In the genomic region with DNA sequence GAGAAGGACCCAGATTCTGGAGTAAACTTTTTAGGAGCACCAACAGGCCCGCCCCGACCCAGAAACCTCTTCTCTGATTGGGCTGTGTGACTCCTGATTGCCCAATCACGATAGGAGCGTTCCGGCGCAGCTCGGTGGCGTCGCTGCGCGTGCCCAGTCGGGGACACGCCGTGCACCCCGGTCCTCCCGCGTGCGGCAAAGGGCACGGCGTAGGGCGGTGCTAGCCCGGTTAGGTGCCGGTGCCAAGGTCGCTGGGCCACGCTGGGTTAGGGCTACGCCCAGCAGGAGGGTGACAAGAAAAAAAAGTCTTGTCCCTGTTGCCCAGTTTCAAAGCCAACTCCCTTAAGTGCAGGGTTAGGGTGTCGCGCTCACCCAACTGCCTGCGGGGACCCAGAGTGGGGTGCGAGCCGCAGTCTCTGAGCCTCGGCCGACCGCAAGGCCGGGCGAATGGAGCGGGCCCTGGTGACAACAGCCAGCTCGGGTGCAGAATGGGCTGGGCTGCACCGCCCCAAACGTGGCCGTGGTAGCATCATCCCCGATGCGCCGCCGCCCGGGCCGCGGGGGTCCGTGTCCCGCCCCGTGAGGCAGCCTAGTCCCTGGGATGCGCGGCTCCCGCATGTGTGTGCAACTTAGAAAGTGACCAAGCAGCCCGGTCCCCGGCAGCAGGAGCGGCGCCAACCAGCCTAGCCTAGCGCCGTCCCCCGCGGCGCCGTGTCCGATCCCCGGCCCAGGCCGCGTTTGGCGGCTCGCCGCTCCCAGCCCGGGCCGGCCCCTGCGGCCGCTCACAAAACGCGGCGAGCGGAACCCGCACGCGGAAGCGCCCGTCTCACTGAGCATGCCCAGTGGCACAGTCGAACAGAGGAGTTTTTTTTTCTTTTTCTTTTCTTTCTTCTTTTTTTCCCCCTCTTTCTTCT, we compare ENCODE assay signal across 8 mouse cellular contexts. TPM values are rescaled to one million over a fixed set of nuclear protein-coding genes. Genes with fewer than 3 reads are reported as not detected.
DNase-seq lines count a peak whose midpoint lies in the region; ATAC-seq and TF ChIP-seq lines count a peak whose summit lies in the region.

TSS of gene Tdrd3 (plus strand) at position 832 of the 914 bp plus-strand sequence.

- WGBS in forebrain, embryonic 16.5 days, result under 1% methylated on average over 81 of the region's 85 CpGs
- WGBS in lung, embryonic 14.5 days, result under 1% methylated on average over 85 of the region's 85 CpGs
- under 1% methylated on average over 85 of the region's 85 CpGs for WGBS in olfactory bulb, adult 2 months
- WGBS in thymus, adult 2 months, result under 1% methylated on average over 85 of the region's 85 CpGs

- no peaks in the 10 kb centered on the region for H3K9me3 ChIP-seq in G1E (replicated peaks)
- H3K9me3 ChIP-seq in forebrain, embryonic 16.5 days (ENCODE audit: control insufficient read depth, low read length), result no peaks in the 10 kb centered on the region
- no peaks in the 10 kb centered on the region for H3K9me3 ChIP-seq in lung, embryonic 14.5 days (ENCODE audit: low read depth, low read length)

- peak within 1 kb of the TSS; percentile 94 for H3K4me3 ChIP-seq in G1E (ENCODE audit: low read depth, low read length)
- H3K4me3 ChIP-seq in forebrain, embryonic 16.5 days (replicated peaks; ENCODE audit: low read length), result peak within 1 kb of the TSS; percentile 83
- H3K4me3 ChIP-seq in layer of hippocampus, adult 2 months, result peak within 1 kb of the TSS; percentile 81
- H3K4me3 ChIP-seq in lung, embryonic 14.5 days (ENCODE audit: low read depth, low read length), result peak within 1 kb of the TSS; percentile 76
- peak within 1 kb of the TSS; percentile 60 for H3K4me3 ChIP-seq in olfactory bulb, adult 2 months (ENCODE audit: insufficient read depth, low read depth, low read length)
- peak within 1 kb of the TSS; percentile 95 for H3K4me3 ChIP-seq in thymus, adult 2 months (ENCODE audit: control insufficient read depth, insufficient read depth, low read length)

- H3K27ac ChIP-seq in forebrain, embryonic 16.5 days (ENCODE audit: low read length), result peak within 1 kb of the TSS; percentile 98
- H3K27ac ChIP-seq in layer of hippocampus, adult 2 months, result peak within 1 kb of the TSS; percentile 99
- H3K27ac ChIP-seq in lung, embryonic 14.5 days (ENCODE audit: low read depth), result peak within 1 kb of the TSS; percentile 100
- H3K27ac ChIP-seq in olfactory bulb, adult 2 months (ENCODE audit: insufficient read depth, low read depth, low read length), result peak within 1 kb of the TSS; percentile 86
- H3K27ac ChIP-seq in thymus, adult 2 months (ENCODE audit: control insufficient read depth, insufficient read depth, low read length), result peak within 1 kb of the TSS; percentile 64

- peak within 1 kb of the TSS; percentile 57 for H3K4me2 ChIP-seq in forebrain, embryonic 16.5 days (ENCODE audit: low read length)
- H3K4me2 ChIP-seq in lung, embryonic 14.5 days, result peak within 1 kb of the TSS; percentile 70

- peak; percentile 96 for DNase-seq in G1E (ENCODE audit: low spot score)
- peak; percentile 95 to 96 for DNase-seq in cerebellum, adult 18-20 months
- DNase-seq in heart, postnatal 36 days, result peak; percentile 93 to 95
- DNase-seq in layer of hippocampus, adult 2 months (ENCODE audit: low spot score in 2 of 2), result peak; percentile 94 to 95
- peak; percentile 96 for DNase-seq in lung, embryonic 14.5 days
- DNase-seq in thymus, adult 2 months, result peak; percentile 91

- H3K9ac ChIP-seq in forebrain, embryonic 16.5 days (replicated peaks; ENCODE audit: low read depth, low read length), result peak within 1 kb of the TSS; percentile 94
- peak within 1 kb of the TSS; percentile 97 for H3K9ac ChIP-seq in lung, embryonic 14.5 days

- peak; percentile 89 for ATAC-seq in G1E (ENCODE audit: extremely low read depth, insufficient number of reproducible peaks, low FRiP score, poor library complexity, severe bottlenecking)
- peak; percentile 95 for ATAC-seq in forebrain, embryonic 16.5 days
- peak; percentile 96 for ATAC-seq in lung, embryonic 14.5 days (ENCODE audit: insufficient read depth)

- peaks cover 10% of the 10 kb centered on the region for H3K36me3 ChIP-seq in G1E (replicated peaks)
- no peaks in the 10 kb centered on the region for H3K36me3 ChIP-seq in forebrain, embryonic 16.5 days (ENCODE audit: control insufficient read depth, insufficient read depth)
- no peaks in the 10 kb centered on the region for H3K36me3 ChIP-seq in lung, embryonic 14.5 days (ENCODE audit: insufficient read depth)
- H3K36me3 ChIP-seq in thymus, adult 2 months (ENCODE audit: control insufficient read depth, insufficient read depth, low read length), result no peaks in the 10 kb centered on the region

- intact Hi-C loops in heart, postnatal 36 days (cut with DNase I), result loop anchor here (2.0 to 5.0 kb wide), 2 partner anchors 37 to 274 kb away; partner anchors contain the start of gene Diaph3

- peaks cover 46% of the 10 kb centered on the region for H3K4me1 ChIP-seq in G1E (ENCODE audit: insufficient read depth, low read depth, low read length)
- peaks cover 20% of the 10 kb centered on the region for H3K4me1 ChIP-seq in forebrain, embryonic 16.5 days (replicated peaks; ENCODE audit: control insufficient read depth, insufficient read depth, low read length)
- no peaks in the 10 kb centered on the region for H3K4me1 ChIP-seq in lung, embryonic 14.5 days (ENCODE audit: insufficient read depth)
- H3K4me1 ChIP-seq in olfactory bulb, adult 2 months (ENCODE audit: control insufficient read depth, insufficient read depth, low read length), result peaks cover 2% of the 10 kb centered on the region; the same call in 1 of the 2 replicates
- no peaks in the 10 kb centered on the region for H3K4me1 ChIP-seq in thymus, adult 2 months (replicated peaks; ENCODE audit: control insufficient read depth, insufficient read depth, low read length)

- no peaks in the 10 kb centered on the region for H3K27me3 ChIP-seq in G1E (ENCODE audit: insufficient read depth, low read length)
- H3K27me3 ChIP-seq in forebrain, embryonic 16.5 days (replicated peaks; ENCODE audit: control insufficient read depth, insufficient read depth, low read length), result no peaks in the 10 kb centered on the region
- no peaks in the 10 kb centered on the region for H3K27me3 ChIP-seq in lung, embryonic 14.5 days (ENCODE audit: insufficient read depth, low read length)
- no peaks in the 10 kb centered on the region for H3K27me3 ChIP-seq in thymus, adult 2 months (ENCODE audit: control insufficient read depth, insufficient read depth, low read length)

- no peak for TF ChIP-seq CTCF in G1E (IDR thresholded peaks at IDR 0.05; ENCODE audit: low read depth, low read length)
- TF ChIP-seq CTCF in layer of hippocampus, adult 2 months (conservative IDR thresholded peaks at IDR 0.05), result no peak; the same call in none of the 2 replicates
- 0 out of 2 replicates have a peak, but pooled peaks have one; percentile 1 for TF ChIP-seq CTCF in lung, embryonic 14.5 days (IDR thresholded peaks at IDR 0.05; ENCODE audit: low read depth)
- TF ChIP-seq CTCF in olfactory bulb, adult 2 months (IDR thresholded peaks at IDR 0.05; ENCODE audit: insufficient read depth, low read depth, low read length), result no peak
- peak; percentile 27; the same call in 1 of the 2 replicates for TF ChIP-seq CTCF in thymus, adult 2 months (IDR thresholded peaks at IDR 0.05; ENCODE audit: borderline replicate concordance, control insufficient read depth, extremely low read depth, insufficient read depth, low read length, poor library complexity)

- peak; percentile 79 for TF ChIP-seq POLR2A in olfactory bulb, adult 2 months (IDR thresholded peaks at IDR 0.05; ENCODE audit: insufficient read depth, low read depth, low read length)
- peak; percentile 82 for TF ChIP-seq POLR2A in thymus, adult 2 months (IDR thresholded peaks at IDR 0.05; ENCODE audit: control insufficient read depth, extremely low read depth, insufficient read depth, low read length, poor library complexity)

RNA-seq across cellular contexts. Expression of gene Tdrd3, which starts in this region (rescaled TPM):
- 30.5 and 39.2 TPM in 2 replicates for total RNA-seq in G1E (2014; fragmentation: Nextera tagmentation)
- total RNA-seq in G1E (2017), result 33.9 and 38.1 TPM in 2 replicates
- polyA plus RNA-seq in G1E (2012), result 2.3 and 2.9 TPM in 2 replicates
- 60.5 and 68.4 TPM in 2 replicates for polyA plus RNA-seq in forebrain, embryonic 16.5 days (2015; fragmentation: Nextera tagmentation; extraction: Ambion mirVana)
- total RNA-seq in heart, postnatal 36 days (2021), result 10 to 100 TPM; 25.4 to 29.4 TPM
- total RNA-seq in layer of hippocampus, adult 2 months (2021), result 10 to 100 TPM; 25.6 to 26.9 TPM
- polyA plus RNA-seq in lung, embryonic 14.5 days (2014; fragmentation: Nextera tagmentation; extraction: Ambion mirVana), result 34.2 and 36.7 TPM in 2 replicates
- polyA plus RNA-seq in olfactory bulb, adult 2 months (2012; ENCODE audit: insufficient read depth, insufficient read length, low replicate concordance, missing spikeins), result not detected in 2 replicates
- polyA plus RNA-seq in thymus, adult 2 months (2012; rRNA removed), result 1.9 and 2.5 TPM in 2 replicates

Comparison
In these comparisons a context has a peak if more than half of its experiments do, and no peak if none do; other contexts are left out.
1. Peak in every context shown above with its lines: DNase-seq, ATAC-seq, H3K4me3 ChIP-seq and H3K27ac ChIP-seq.
2. CTCF ChIP-seq: peak in lung, embryonic 14.5 days (single experiment) and thymus, adult 2 months (single experiment); none in G1E (single experiment), layer of hippocampus, adult 2 months (single experiment) and olfactory bulb, adult 2 months (single experiment).